Mouse (Mus musculus): ENCODE measurements at regions not wholly inside any gene's neighbourhood (a gene's known extent, or its start where the extent isn't known, plus 50 kb on each side); places are given as distances from the start of the nearest gene placed in this dataset.

DNA sequence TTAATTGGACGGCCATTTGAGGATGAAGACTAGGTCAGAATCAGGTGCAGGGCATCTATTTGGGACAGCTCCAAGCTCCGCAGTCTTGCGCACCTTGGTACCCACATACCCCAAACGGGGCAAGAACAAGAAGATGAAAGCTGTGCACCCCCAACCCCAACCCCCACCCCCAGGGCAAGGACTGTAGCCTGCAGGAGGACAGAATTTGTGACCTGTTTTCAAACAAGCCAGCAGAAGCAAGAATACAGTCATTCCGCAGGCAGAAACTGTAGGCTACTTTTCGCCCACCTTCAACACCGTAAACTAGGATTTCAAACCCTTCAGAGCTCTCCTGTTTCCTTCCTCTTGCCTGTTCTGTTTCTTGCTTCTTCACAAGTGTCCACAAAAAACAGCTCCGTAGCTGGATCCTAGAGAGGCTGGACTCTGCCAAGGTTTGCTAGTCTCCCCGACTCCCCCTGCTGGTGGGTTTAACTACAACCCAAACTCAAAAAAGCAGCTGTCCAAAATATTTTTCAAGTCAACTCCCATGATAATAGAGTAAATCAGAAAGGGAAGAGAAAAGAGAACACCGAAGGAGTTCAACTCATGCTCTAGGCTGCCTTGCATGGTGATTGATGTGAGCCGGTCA, 430.3 kb upstream of the Atp11b start:
- Histone ChIP-seq H3K4me3 (ENCODE audit: low read depth, low read length) (no peak overlapping the region), H3K36me3 (replicated peaks) (no peaks in the 10 kb centered on the region), H3K9me3 (replicated peaks) (0 out of 2 replicates have a peak, but pooled peaks cover 4% of the 10 kb centered on the region), H3K4me1 (ENCODE audit: insufficient read depth, low read depth, low read length) (no peaks in the 10 kb centered on the region), H3K27me3 (ENCODE audit: insufficient read depth, low read length) (no peaks in the 10 kb centered on the region)
- ATAC-seq (ENCODE audit: extremely low read depth, insufficient number of reproducible peaks, low FRiP score, poor library complexity, severe bottlenecking) (no peak), DNase-seq (ENCODE audit: low spot score) (no peak)
- TF ChIP-seq POLR2AphosphoS5 (IDR thresholded peaks at IDR 0.05; ENCODE audit: insufficient replicate concordance, low read depth, low read length) (no peak), TAL1 (conservative IDR thresholded peaks at IDR 0.05; ENCODE audit: low read depth, low read length) (no peak), GATA2 (IDR thresholded peaks at IDR 0.05; ENCODE audit: borderline replicate concordance, low read depth, low read length) (no peak), CTCF (IDR thresholded peaks at IDR 0.05; ENCODE audit: low read depth, low read length) (no peak), GATA1 (IDR thresholded peaks at IDR 0.05; ENCODE audit: borderline replicate concordance, low read length) (no peak)

DNA sequence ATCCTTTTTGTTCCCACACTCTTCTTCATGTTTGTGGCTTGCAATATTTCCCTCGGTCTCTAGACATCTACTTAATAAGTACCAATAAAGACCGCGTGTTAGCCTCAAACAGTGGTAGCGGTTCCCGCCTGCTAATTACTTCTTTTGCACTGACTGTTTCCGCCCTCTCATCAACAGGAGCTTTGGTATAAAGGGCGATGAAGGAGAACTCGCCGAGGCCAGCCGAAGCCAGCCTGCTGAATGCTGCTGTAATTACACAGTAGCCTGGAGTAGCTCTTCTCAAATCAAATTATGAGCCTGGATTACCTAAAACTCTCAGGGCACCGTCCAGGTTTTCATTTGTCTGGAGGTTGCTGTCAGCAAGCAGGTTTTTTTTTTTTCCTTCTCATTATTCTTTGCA, 429.7 kb upstream of the Atp11b start:
- Histone ChIP-seq H3K36me3 (replicated peaks) (no peaks in the 10 kb centered on the region), H3K9me3 (replicated peaks) (0 out of 2 replicates have a peak, but pooled peaks cover 4% of the 10 kb centered on the region), H3K4me3 (ENCODE audit: low read depth, low read length) (no peak overlapping the region), H3K4me1 (ENCODE audit: insufficient read depth, low read depth, low read length) (no peaks in the 10 kb centered on the region), H3K27me3 (ENCODE audit: insufficient read depth, low read length) (no peaks in the 10 kb centered on the region)
- TF ChIP-seq GATA1 (IDR thresholded peaks at IDR 0.05; ENCODE audit: borderline replicate concordance, low read length) (no peak), POLR2AphosphoS5 (IDR thresholded peaks at IDR 0.05; ENCODE audit: insufficient replicate concordance, low read depth, low read length) (no peak), GATA2 (IDR thresholded peaks at IDR 0.05; ENCODE audit: borderline replicate concordance, low read depth, low read length) (no peak), CTCF (IDR thresholded peaks at IDR 0.05; ENCODE audit: low read depth, low read length) (no peak), TAL1 (conservative IDR thresholded peaks at IDR 0.05; ENCODE audit: low read depth, low read length) (no peak)
- DNase-seq (ENCODE audit: low spot score) (no peak), ATAC-seq (ENCODE audit: extremely low read depth, insufficient number of reproducible peaks, low FRiP score, poor library complexity, severe bottlenecking) (no peak)

DNA sequence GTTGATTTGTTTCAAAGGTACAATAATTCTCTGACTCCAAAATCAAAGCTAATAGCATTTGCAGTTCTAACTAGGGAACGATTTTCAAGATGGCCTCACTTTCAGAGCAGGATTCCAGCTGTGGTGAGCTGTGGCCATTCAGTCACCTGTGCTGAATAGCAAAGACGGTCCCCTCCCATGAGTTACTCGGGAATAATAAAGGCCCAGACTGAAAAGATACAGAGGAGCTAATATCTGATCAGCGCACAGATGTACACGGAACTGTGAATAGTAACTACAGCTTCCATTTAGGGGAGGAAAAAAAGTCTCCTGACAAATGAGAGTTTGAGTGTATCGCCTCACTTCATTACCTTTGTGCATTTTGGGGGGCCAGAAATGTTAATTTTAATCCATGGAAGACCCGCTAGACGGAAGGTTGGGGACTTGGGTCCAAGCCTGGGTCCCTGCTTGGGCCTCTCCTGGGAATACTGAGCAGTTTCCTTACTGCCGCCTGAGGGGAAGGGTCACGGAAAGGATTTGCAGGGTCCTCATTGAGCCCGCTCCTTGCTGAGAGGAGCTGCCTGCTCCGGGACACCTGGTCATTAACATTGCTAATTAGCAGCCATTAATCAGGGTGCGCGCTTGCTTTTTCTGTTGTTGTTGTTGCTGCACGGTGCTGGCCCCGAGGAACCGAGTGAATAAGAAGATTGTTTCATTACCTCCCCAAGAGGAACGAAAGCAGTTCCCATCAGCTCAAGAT, 421.2 kb upstream of the Atp11b start:
- Histone ChIP-seq H3K36me3 (replicated peaks) (no peaks in the 10 kb centered on the region), H3K9me3 (replicated peaks) (0 out of 2 replicates have a peak, but pooled peaks cover 2% of the 10 kb centered on the region), H3K4me1 (ENCODE audit: insufficient read depth, low read depth, low read length) (no peaks in the 10 kb centered on the region), H3K27me3 (ENCODE audit: insufficient read depth, low read length) (no peaks in the 10 kb centered on the region), H3K4me3 (ENCODE audit: low read depth, low read length) (no peak overlapping the region)
- no peak for DNase-seq (ENCODE audit: low spot score)
- TF ChIP-seq GATA2 (IDR thresholded peaks at IDR 0.05; ENCODE audit: borderline replicate concordance, low read depth, low read length) (no peak), POLR2AphosphoS5 (IDR thresholded peaks at IDR 0.05; ENCODE audit: insufficient replicate concordance, low read depth, low read length) (no peak), GATA1 (IDR thresholded peaks at IDR 0.05; ENCODE audit: borderline replicate concordance, low read length) (no peak), TAL1 (conservative IDR thresholded peaks at IDR 0.05; ENCODE audit: low read depth, low read length) (no peak), CTCF (IDR thresholded peaks at IDR 0.05; ENCODE audit: low read depth, low read length) (no peak)
- no peak for ATAC-seq (ENCODE audit: extremely low read depth, insufficient number of reproducible peaks, low FRiP score, poor library complexity, severe bottlenecking)

GRCm38 (mm10) chr3:35334017-35334416, 419.9 kb upstream of the Atp11b start:
- H3K27me3 ChIP-seq (ENCODE audit: insufficient read depth, low read length) = no peaks in the 10 kb centered on the region
- no peak for DNase-seq (ENCODE audit: low spot score)
- no peaks in the 10 kb centered on the region for H3K36me3 ChIP-seq (replicated peaks)
- no peak overlapping the region for H3K4me3 ChIP-seq (ENCODE audit: low read depth, low read length)
- TF ChIP-seq GATA1 (IDR thresholded peaks at IDR 0.05; ENCODE audit: borderline replicate concordance, low read length) = no peak
- TF ChIP-seq TAL1 (conservative IDR thresholded peaks at IDR 0.05; ENCODE audit: low read depth, low read length) = no peak
- TF ChIP-seq CTCF (IDR thresholded peaks at IDR 0.05; ENCODE audit: low read depth, low read length) = no peak
- TF ChIP-seq POLR2AphosphoS5 (IDR thresholded peaks at IDR 0.05; ENCODE audit: insufficient replicate concordance, low read depth, low read length) = no peak
- no peak for TF ChIP-seq GATA2 (IDR thresholded peaks at IDR 0.05; ENCODE audit: borderline replicate concordance, low read depth, low read length)
- H3K9me3 ChIP-seq (replicated peaks) = 0 out of 2 replicates have a peak, but pooled peaks cover 2% of the 10 kb centered on the region
- H3K4me1 ChIP-seq (ENCODE audit: insufficient read depth, low read depth, low read length) = no peaks in the 10 kb centered on the region
- no peak for ATAC-seq (ENCODE audit: extremely low read depth, insufficient number of reproducible peaks, low FRiP score, poor library complexity, severe bottlenecking)

- peaks cover 7% of the 10 kb centered on the region for H3K9me3 ChIP-seq (replicated peaks)
- ATAC-seq (ENCODE audit: extremely low read depth, insufficient number of reproducible peaks, low FRiP score, poor library complexity, severe bottlenecking) = no peak
- H3K27me3 ChIP-seq (ENCODE audit: insufficient read depth, low read length) = no peaks in the 10 kb centered on the region
- TF ChIP-seq CTCF (IDR thresholded peaks at IDR 0.05; ENCODE audit: low read depth, low read length) (no peak), GATA1 (IDR thresholded peaks at IDR 0.05; ENCODE audit: borderline replicate concordance, low read length) (no peak), TAL1 (conservative IDR thresholded peaks at IDR 0.05; ENCODE audit: low read depth, low read length) (no peak), GATA2 (IDR thresholded peaks at IDR 0.05; ENCODE audit: borderline replicate concordance, low read depth, low read length) (no peak), POLR2AphosphoS5 (IDR thresholded peaks at IDR 0.05; ENCODE audit: insufficient replicate concordance, low read depth, low read length) (no peak)
- no peak for DNase-seq (ENCODE audit: low spot score)
- H3K36me3 ChIP-seq (replicated peaks) = no peaks in the 10 kb centered on the region
- H3K4me3 ChIP-seq (ENCODE audit: low read depth, low read length) = no peak overlapping the region
- H3K4me1 ChIP-seq (ENCODE audit: insufficient read depth, low read depth, low read length) = no peaks in the 10 kb centered on the region
Measured at GRCm38 (mm10) chr3:35334546-35334945, 419.4 kb upstream of the Atp11b start.

DNA sequence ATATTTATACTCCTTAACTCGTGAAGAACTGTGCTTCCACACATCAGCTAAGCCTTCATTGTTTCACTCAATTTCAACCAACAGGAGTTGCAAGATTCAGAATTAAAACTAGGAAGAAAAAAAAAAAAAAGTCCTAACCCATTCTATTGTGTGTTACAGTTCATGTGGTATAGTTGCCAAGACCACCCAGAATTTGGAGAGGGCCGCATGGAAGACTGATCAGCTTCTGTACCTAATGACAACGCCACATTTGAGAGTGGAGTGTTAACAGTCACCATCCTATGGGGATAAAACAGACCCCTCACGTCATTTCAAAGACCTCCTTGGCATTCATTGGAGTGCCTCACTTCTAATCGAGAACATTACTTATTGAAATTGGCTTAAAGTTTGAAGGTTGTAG, 418.1 kb upstream of the Atp11b start:
- no peak for TF ChIP-seq CTCF (IDR thresholded peaks at IDR 0.05; ENCODE audit: low read depth, low read length)
- no peak for TF ChIP-seq GATA2 (IDR thresholded peaks at IDR 0.05; ENCODE audit: borderline replicate concordance, low read depth, low read length)
- no peak for TF ChIP-seq TAL1 (conservative IDR thresholded peaks at IDR 0.05; ENCODE audit: low read depth, low read length)
- TF ChIP-seq GATA1 (IDR thresholded peaks at IDR 0.05; ENCODE audit: borderline replicate concordance, low read length) = no peak
- no peak for TF ChIP-seq POLR2AphosphoS5 (IDR thresholded peaks at IDR 0.05; ENCODE audit: insufficient replicate concordance, low read depth, low read length)
- DNase-seq (ENCODE audit: low spot score) = no peak
- H3K9me3 ChIP-seq (replicated peaks) = peaks cover 7% of the 10 kb centered on the region
- ATAC-seq (ENCODE audit: extremely low read depth, insufficient number of reproducible peaks, low FRiP score, poor library complexity, severe bottlenecking) = no peak
- no peaks in the 10 kb centered on the region for H3K27me3 ChIP-seq (ENCODE audit: insufficient read depth, low read length)
- no peaks in the 10 kb centered on the region for H3K4me1 ChIP-seq (ENCODE audit: insufficient read depth, low read depth, low read length)
- H3K4me3 ChIP-seq (ENCODE audit: low read depth, low read length) = no peak overlapping the region
- no peaks in the 10 kb centered on the region for H3K36me3 ChIP-seq (replicated peaks)

Measured in G1E (cell line).